Mouse (Mus musculus) thymus, adult 2 months (tissue): ENCODE data around the gene Gsk3b.
"Not testable (repeated sequence)": the region's sequence is repeated elsewhere in the genome, so short reads cannot be mapped to it uniquely, and the experiment has no call there.

ENCODE experiments used
- CTCF ChIP-seq: fragments of 200-500 bp; IDR thresholded peaks from 2 replicates; pipeline ENCODE4 v1.5.1; 2012; ENCODE audit warnings: mild to moderate bottlenecking, control low read depth, low read length, moderate library complexity, borderline replicate concordance; ENCODE audit not compliant: control insufficient read depth, poor library complexity, insufficient read depth; ENCODE audit errors: extremely low read depth
- POLR2A ChIP-seq: fragments of 200-500 bp; IDR thresholded peaks from 2 replicates; pipeline ENCODE4 v1.6.1; 2012; ENCODE audit warnings: mild to moderate bottlenecking, low read length, control low read depth, moderate library complexity; ENCODE audit not compliant: control insufficient read depth, poor library complexity, insufficient read depth; ENCODE audit errors: extremely low read depth

DNA sequence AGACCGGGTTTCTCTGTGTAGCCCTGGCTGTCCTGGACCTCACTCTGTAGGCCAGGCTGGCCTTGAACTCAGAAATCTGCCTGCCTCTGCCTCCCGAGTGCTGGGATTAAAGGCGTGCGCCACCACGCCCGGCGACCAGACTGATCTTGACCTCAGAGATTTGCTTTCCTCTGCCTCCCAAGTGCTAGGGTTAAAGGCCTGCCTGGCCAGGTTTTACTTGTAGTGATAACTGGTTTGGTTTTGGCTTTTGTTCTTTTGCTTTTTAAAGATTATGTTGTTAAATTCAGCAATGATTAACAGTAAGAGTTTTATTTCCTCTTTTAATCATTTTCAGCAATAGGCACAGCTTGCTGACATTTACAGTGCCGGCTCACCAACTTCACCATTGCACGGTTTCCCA is 29.1 kb downstream of the Gsk3b start:
- TF ChIP-seq POLR2A, CTCF: not testable (repeated sequence)
